Comparison of ENCODE assay signal across 9 mouse cellular contexts in the genomic region with DNA sequence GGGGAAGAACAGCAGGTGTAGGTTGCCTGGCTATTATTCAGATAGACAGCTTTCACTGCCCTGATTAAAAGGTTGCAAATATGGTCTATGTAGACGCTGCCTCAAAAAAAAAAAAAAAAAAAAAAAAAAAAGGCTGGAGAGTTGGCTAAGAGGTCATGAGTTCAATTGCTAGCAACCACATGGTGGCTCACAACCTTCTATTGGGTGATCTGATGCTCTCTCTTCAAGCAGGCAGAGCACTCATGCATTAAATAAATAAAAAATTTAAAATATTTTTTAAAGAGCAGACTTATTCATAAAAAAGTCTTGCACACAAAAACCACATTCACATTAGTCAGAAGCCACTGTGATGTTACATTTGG. TPM values are rescaled to one million over a fixed set of nuclear protein-coding genes. Genes with fewer than 3 reads are reported as not detected.
DNase-seq lines count a peak whose midpoint lies in the region; ATAC-seq and TF ChIP-seq lines count a peak whose summit lies in the region.
"Had no signal": no experiment of that assay in that cellular context is flagged by ENCODE, and none has a peak within 500 bp of the region (broad histone marks: within the 10 kb centered on the region; RNA-seq: fewer than 3 reads in every experiment).

No protein-coding gene starts in this region.

- no peak for ATAC-seq in heart, embryonic 12.5 days (ENCODE audit: insufficient number of reproducible peaks, low FRiP score)
- ATAC-seq in forebrain, embryonic 14.5 days: no peak
- no peak for ATAC-seq in liver, postnatal 0 days
- ATAC-seq in granulocyte monocyte progenitor cell, adult 5-6 weeks (replicated peaks; ENCODE audit: poor library complexity, severe bottlenecking): no peak

- in situ Hi-C loops in CH12.LX (cut with MboI; ENCODE audit: low pct_ligation_motif_present, low pct_unique_long_range_greater_than_20kb, low sequenced_read_pairs): no loop called here

- no peak for DNase-seq in heart, adult 9 months (ENCODE audit: low spot score in 2 of 2)
- DNase-seq in CH12.LX (ENCODE audit: extremely low read depth): no peak
- no peak for DNase-seq in forebrain, embryonic 14.5 days (ENCODE audit: low spot score)
- DNase-seq in liver, postnatal 0 days: no peak
- DNase-seq in Muller cell, postnatal 12 days (ENCODE audit: inconsistent ontology term): no peak
- no peak for DNase-seq in layer of hippocampus, adult 9-10 months (ENCODE audit: low spot score)

- peaks cover 36% of the 10 kb centered on the region for H3K4me1 ChIP-seq in heart, embryonic 12.5 days (replicated peaks)
- H3K4me1 ChIP-seq in CH12.LX (ENCODE audit: control insufficient read depth in 1 of 2, insufficient read depth in 2 of 2): peaks cover 18 to 53% of the 10 kb centered on the region in 2 experiments
- H3K4me1 ChIP-seq in forebrain, embryonic 14.5 days (ENCODE audit: control insufficient read depth, insufficient read depth, low read length): peaks cover 18% of the 10 kb centered on the region
- H3K4me1 ChIP-seq in liver, postnatal 0 days (ENCODE audit: insufficient read depth): peaks cover 33% of the 10 kb centered on the region

- 0% methylated on average over 1 of the region's 1 CpGs for WGBS in heart, embryonic 12.5 days
- 0% methylated on average over 1 of the region's 1 CpGs for WGBS in forebrain, embryonic 14.5 days
- WGBS in liver, postnatal 0 days (ENCODE audit: insufficient replicate concordance): 0% methylated on average over 1 of the region's 1 CpGs

- dilution Hi-C loops in CH12.LX (cut with MboI; ENCODE audit: extremely low pct_ligation_motif_present, extremely low pct_unique_long_range_greater_than_20kb, low sequenced_read_pairs): no loop called here

- no peak; the same call in 1 of the 2 replicates for TF ChIP-seq POLR2A in CH12.LX (IDR thresholded peaks at IDR 0.05; ENCODE audit: low read depth, low read length)

- H3K27ac ChIP-seq in heart, embryonic 12.5 days (ENCODE audit: poor library complexity, severe bottlenecking): peak overlapping the region; percentile 98
- H3K27ac ChIP-seq in CH12.LX (ENCODE audit: insufficient read depth, low read depth): peak overlapping the region; percentile 98
- peak overlapping the region; percentile 99 for H3K27ac ChIP-seq in forebrain, embryonic 14.5 days (ENCODE audit: low read depth, low read length)
- H3K27ac ChIP-seq in liver, postnatal 0 days (ENCODE audit: low read depth): peak overlapping the region; percentile 97

- TF ChIP-seq RAD21 in CH12.LX (IDR thresholded peaks at IDR 0.05; ENCODE audit: low read depth, low read length): no peak

- no peaks in the 10 kb centered on the region for H3K9me3 ChIP-seq in heart, embryonic 12.5 days (replicated peaks)
- H3K9me3 ChIP-seq in CH12.LX (replicated peaks; ENCODE audit: low read length): peaks cover 1% of the 10 kb centered on the region
- H3K9me3 ChIP-seq in forebrain, embryonic 14.5 days (replicated peaks; ENCODE audit: control insufficient read depth, low read length): no peaks in the 10 kb centered on the region
- no peaks in the 10 kb centered on the region for H3K9me3 ChIP-seq in liver, postnatal 0 days (ENCODE audit: low read length)

- TF ChIP-seq EP300 in CH12.LX (IDR thresholded peaks at IDR 0.05; ENCODE audit: low read length): no peak
- no peak for TF ChIP-seq EP300 in liver, postnatal 0 days (IDR thresholded peaks at IDR 0.05; ENCODE audit: low read depth)

- H3K4me3 ChIP-seq in heart, embryonic 12.5 days: peak overlapping the region; percentile 68
- peak overlapping the region; percentile 61 to 78 (median 63) for H3K4me3 ChIP-seq in CH12.LX (replicated peaks in 1 of 3; ENCODE audit: low read depth in 2 of 3, low read length in 2 of 3, poor library complexity in 1 of 3)
- peak overlapping the region; percentile 87 for H3K4me3 ChIP-seq in forebrain, embryonic 14.5 days (ENCODE audit: low read depth, low read length)
- H3K4me3 ChIP-seq in liver, postnatal 0 days (ENCODE audit: low read depth, low read length): peak overlapping the region; percentile 73

- H3K27me3 ChIP-seq in heart, embryonic 12.5 days (replicated peaks): no peaks in the 10 kb centered on the region
- no peaks in the 10 kb centered on the region for H3K27me3 ChIP-seq in CH12.LX (replicated peaks)
- H3K27me3 ChIP-seq in forebrain, embryonic 14.5 days (replicated peaks; ENCODE audit: control insufficient read depth, insufficient read depth, low read length): no peaks in the 10 kb centered on the region
- H3K27me3 ChIP-seq in liver, postnatal 0 days (ENCODE audit: insufficient read depth, low read length): no peaks in the 10 kb centered on the region
- H3K27me3 ChIP-seq: Patski had no signal

- H3K36me3 ChIP-seq in heart, embryonic 12.5 days: peaks cover 64% of the 10 kb centered on the region
- H3K36me3 ChIP-seq in CH12.LX (replicated peaks in 1 of 2; ENCODE audit: control insufficient read depth in 1 of 2, insufficient read depth in 1 of 2, low read length in 1 of 2): peaks cover 44 to 56% of the 10 kb centered on the region in 2 experiments
- H3K36me3 ChIP-seq in forebrain, embryonic 14.5 days (ENCODE audit: control insufficient read depth, insufficient read depth, low read length): peaks cover 59% of the 10 kb centered on the region
- peaks cover 40% of the 10 kb centered on the region for H3K36me3 ChIP-seq in liver, postnatal 0 days (replicated peaks; ENCODE audit: insufficient read depth, low read length)

- H3K9ac ChIP-seq in heart, embryonic 12.5 days: peak overlapping the region; percentile 87
- peak overlapping the region; percentile 96 for H3K9ac ChIP-seq in CH12.LX (ENCODE audit: insufficient read depth, low read depth)
- peak overlapping the region; percentile 92 for H3K9ac ChIP-seq in forebrain, embryonic 14.5 days (ENCODE audit: low read length)
- H3K9ac ChIP-seq in liver, postnatal 0 days (replicated peaks): peak overlapping the region; percentile 71

- TF ChIP-seq CTCF in CH12.LX (conservative IDR thresholded peaks at IDR 0.05 in 1 of 2, IDR thresholded peaks at IDR 0.05 in 1 of 2; ENCODE audit: low read depth in 2 of 2, low read length in 2 of 2): no peak
- no peak for TF ChIP-seq CTCF in liver, postnatal 0 days (IDR thresholded peaks at IDR 0.05; ENCODE audit: low read depth)

- H3K4me2 ChIP-seq in heart, embryonic 12.5 days: peak overlapping the region; percentile 81
- peak overlapping the region; percentile 68 for H3K4me2 ChIP-seq in CH12.LX (ENCODE audit: insufficient read depth, low read depth, poor library complexity, severe bottlenecking)
- H3K4me2 ChIP-seq in forebrain, embryonic 14.5 days (ENCODE audit: low read length): peak overlapping the region; percentile 56
- H3K4me2 ChIP-seq in liver, postnatal 0 days (ENCODE audit: low read depth, low read length): peak overlapping the region; percentile 95

- peaks cover 18% of the 10 kb centered on the region for H3K79me2 ChIP-seq in CH12.LX (replicated peaks; ENCODE audit: control insufficient read depth, extremely low read depth, insufficient read depth, poor library complexity, severe bottlenecking)

RNA-seq across cellular contexts. Expression of a gene that starts 1.2 kb away (rescaled TPM):
- 176 and 181 TPM in 2 replicates for polyA plus RNA-seq in heart, embryonic 12.5 days (2016; fragmentation: Nextera tagmentation; extraction: Ambion mirVana)
- total RNA-seq in CH12.LX (2012; rRNA removed) (61.9 and 67.0 TPM in 2 replicates), CH12.LX (2014; rRNA removed) (48.7 and 51.5 TPM in 2 replicates)
- 131 and 133 TPM in 2 replicates for polyA plus RNA-seq in CH12.LX (2012; ENCODE audit: insufficient read length, low read depth)
- polyA plus RNA-seq in forebrain, embryonic 14.5 days (2014; fragmentation: Nextera tagmentation; extraction: Ambion mirVana): 216 and 221 TPM in 2 replicates
- 33.4 and 33.5 TPM in 2 replicates for polyA plus RNA-seq in liver, postnatal 0 days (2015; fragmentation: Nextera tagmentation; extraction: Ambion mirVana)
- total RNA-seq in granulocyte monocyte progenitor cell, adult 5-6 weeks (2014; fragmentation: Nextera tagmentation): 85.0 and 105 TPM in 2 replicates
- total RNA-seq in granulocyte monocyte progenitor cell, adult 5-6 weeks (2017): 94.1 and 106 TPM in 2 replicates

RNA-seq across cellular contexts. Expression of a gene that starts 8.5 kb away (rescaled TPM):
- 951 and 1,026 TPM in 2 replicates for polyA plus RNA-seq in heart, embryonic 12.5 days (2016; fragmentation: Nextera tagmentation; extraction: Ambion mirVana)
- 466 and 529 TPM in 2 replicates for total RNA-seq in CH12.LX (2012; rRNA removed)
- total RNA-seq in CH12.LX (2014; rRNA removed): 442 and 444 TPM in 2 replicates
- 206 and 248 TPM in 2 replicates for polyA plus RNA-seq in CH12.LX (2012; ENCODE audit: insufficient read length, low read depth)
- polyA plus RNA-seq in forebrain, embryonic 14.5 days (2014; fragmentation: Nextera tagmentation; extraction: Ambion mirVana): 628 and 893 TPM in 2 replicates
- polyA plus RNA-seq in liver, postnatal 0 days (2015; fragmentation: Nextera tagmentation; extraction: Ambion mirVana): 753 and 771 TPM in 2 replicates
- 382 and 438 TPM in 2 replicates for total RNA-seq in granulocyte monocyte progenitor cell, adult 5-6 weeks (2014; fragmentation: Nextera tagmentation)
- total RNA-seq in granulocyte monocyte progenitor cell, adult 5-6 weeks (2017): 172 and 277 TPM in 2 replicates

RNA-seq across cellular contexts. Expression of a gene that starts 10.7 kb away (rescaled TPM):
- 6.1 and 6.2 TPM in 2 replicates for polyA plus RNA-seq in heart, embryonic 12.5 days (2016; fragmentation: Nextera tagmentation; extraction: Ambion mirVana)
- 8.4 and 8.5 TPM in 2 replicates for total RNA-seq in CH12.LX (2012; rRNA removed)
- total RNA-seq in CH12.LX (2014; rRNA removed): 4.9 and 6.6 TPM in 2 replicates
- 4.7 and 5.9 TPM in 2 replicates for polyA plus RNA-seq in CH12.LX (2012; ENCODE audit: insufficient read length, low read depth)
- polyA plus RNA-seq in forebrain, embryonic 14.5 days (2014; fragmentation: Nextera tagmentation; extraction: Ambion mirVana): 16.9 and 17.8 TPM in 2 replicates
- polyA plus RNA-seq in liver, postnatal 0 days (2015; fragmentation: Nextera tagmentation; extraction: Ambion mirVana): 0.72 and 0.99 TPM in 2 replicates
- total RNA-seq in granulocyte monocyte progenitor cell, adult 5-6 weeks (2014; fragmentation: Nextera tagmentation): 0.67 and 3.6 TPM in 2 replicates
- total RNA-seq in granulocyte monocyte progenitor cell, adult 5-6 weeks (2017): 2.1 and 2.2 TPM in 2 replicates

RNA-seq across cellular contexts. Expression of a gene that starts 35.3 kb away (rescaled TPM):
- polyA plus RNA-seq in heart, embryonic 12.5 days (2016; fragmentation: Nextera tagmentation; extraction: Ambion mirVana): 85.8 and 89.4 TPM in 2 replicates
- total RNA-seq in CH12.LX (2012; rRNA removed): 179 and 207 TPM in 2 replicates
- total RNA-seq in CH12.LX (2014; rRNA removed): 139 and 146 TPM in 2 replicates
- 208 and 223 TPM in 2 replicates for polyA plus RNA-seq in CH12.LX (2012; ENCODE audit: insufficient read length, low read depth)
- polyA plus RNA-seq in forebrain, embryonic 14.5 days (2014; fragmentation: Nextera tagmentation; extraction: Ambion mirVana): 64.4 and 73.5 TPM in 2 replicates
- polyA plus RNA-seq in liver, postnatal 0 days (2015; fragmentation: Nextera tagmentation; extraction: Ambion mirVana): 28.2 and 29.5 TPM in 2 replicates
- 33.8 and 55.2 TPM in 2 replicates for total RNA-seq in granulocyte monocyte progenitor cell, adult 5-6 weeks (2014; fragmentation: Nextera tagmentation)
- total RNA-seq in granulocyte monocyte progenitor cell, adult 5-6 weeks (2017): 30.7 and 48.4 TPM in 2 replicates

RNA-seq across cellular contexts. Expression of a gene that starts 41.9 kb away (rescaled TPM):
- polyA plus RNA-seq in heart, embryonic 12.5 days (2016; fragmentation: Nextera tagmentation; extraction: Ambion mirVana): not detected in 2 replicates
- total RNA-seq in CH12.LX (2012; rRNA removed) (not detected in 2 replicates), CH12.LX (2014; rRNA removed) (not detected in 2 replicates)
- not detected in 2 replicates for polyA plus RNA-seq in CH12.LX (2012; ENCODE audit: insufficient read length, low read depth)
- polyA plus RNA-seq in forebrain, embryonic 14.5 days (2014; fragmentation: Nextera tagmentation; extraction: Ambion mirVana): 1.2 and 1.9 TPM in 2 replicates
- polyA plus RNA-seq in liver, postnatal 0 days (2015; fragmentation: Nextera tagmentation; extraction: Ambion mirVana): 0.08 and 0.20 TPM in 2 replicates
- total RNA-seq in granulocyte monocyte progenitor cell, adult 5-6 weeks (2014; fragmentation: Nextera tagmentation): not detected in 2 replicates
- not detected in 2 replicates for total RNA-seq in granulocyte monocyte progenitor cell, adult 5-6 weeks (2017)
